Mouse (Mus musculus): Measurements from ENCODE around the gene Map3k9. TPM values are rescaled to one million over a fixed set of nuclear protein-coding genes. Genes with fewer than 3 reads are reported as not detected.

Gene Map3k9
- polyA plus RNA-seq, 1 experiment, result 6.7 TPM

GRCm38 (mm10) chr12:81789499-81789898 lies 8.5 kb upstream of the Map3k9 start:
- Histone ChIP-seq H3K4me1 (ENCODE audit: control insufficient read depth, insufficient read depth, low read length) (no peaks in the 10 kb centered on the region), H3K4me3 (replicated peaks; ENCODE audit: extremely low read depth, low read depth, low read length) (no peak overlapping the region)
- DNase-seq, result no peak
- WGBS, result 50% methylated on average over 2 of the region's 2 CpGs
- no peak for TF ChIP-seq CTCF (IDR thresholded peaks at IDR 0.05; ENCODE audit: insufficient read depth, low read length)
- no peak for TF ChIP-seq POLR2A (IDR thresholded peaks at IDR 0.05; ENCODE audit: borderline replicate concordance, extremely low read depth, low read depth, low read length)

- H3K4me3 ChIP-seq (replicated peaks; ENCODE audit: extremely low read depth, low read depth, low read length), result no peak overlapping the region
- TF ChIP-seq CTCF (IDR thresholded peaks at IDR 0.05; ENCODE audit: insufficient read depth, low read length), result peak; percentile 99
- no peak for TF ChIP-seq POLR2A (IDR thresholded peaks at IDR 0.05; ENCODE audit: borderline replicate concordance, extremely low read depth, low read depth, low read length)
- DNase-seq, result peak; percentile 93
- WGBS, result 0% methylated on average over 9 of the region's 9 CpGs
- no peaks in the 10 kb centered on the region for H3K4me1 ChIP-seq (ENCODE audit: control insufficient read depth, insufficient read depth, low read length)
Observed at GRCm38 (mm10) chr12:81788672-81789084, 7.7 kb upstream of the Map3k9 start.

- 56% methylated on average over 12 of the region's 12 CpGs for WGBS
- DNase-seq, result no peak
- 0 out of 2 replicates have a peak, but pooled peaks have one; percentile 10 for TF ChIP-seq CTCF (IDR thresholded peaks at IDR 0.05; ENCODE audit: insufficient read depth, low read length)
- no peak for TF ChIP-seq POLR2A (IDR thresholded peaks at IDR 0.05; ENCODE audit: borderline replicate concordance, extremely low read depth, low read depth, low read length)
- peaks cover 3% of the 10 kb centered on the region; the same call in 1 of the 2 replicates for H3K4me1 ChIP-seq (ENCODE audit: control insufficient read depth, insufficient read depth, low read length)
- H3K4me3 ChIP-seq (replicated peaks; ENCODE audit: extremely low read depth, low read depth, low read length), result no peak overlapping the region
Observed at GRCm38 (mm10) chr12:81787262-81787661, 6.3 kb upstream of the Map3k9 start.

GRCm38 (mm10) chr12:81783301-81783700 lies 2.3 kb upstream of the Map3k9 start:
- Histone ChIP-seq H3K4me1 (ENCODE audit: control insufficient read depth, insufficient read depth, low read length) (peaks cover 4% of the 10 kb centered on the region; the same call in 1 of the 2 replicates), H3K4me3 (replicated peaks; ENCODE audit: extremely low read depth, low read depth, low read length) (no peak overlapping the region)
- WGBS, result 56% methylated on average over 4 of the region's 4 CpGs
- peak; percentile 28 for DNase-seq
- TF ChIP-seq CTCF (IDR thresholded peaks at IDR 0.05; ENCODE audit: insufficient read depth, low read length) (no peak), POLR2A (IDR thresholded peaks at IDR 0.05; ENCODE audit: borderline replicate concordance, extremely low read depth, low read depth, low read length) (no peak)

GRCm38 (mm10) chr12:81782606-81783005 lies 1.6 kb upstream of the Map3k9 start:
- H3K4me1 ChIP-seq (ENCODE audit: control insufficient read depth, insufficient read depth, low read length), result peaks cover 4% of the 10 kb centered on the region; the same call in 1 of the 2 replicates
- WGBS, result 73% methylated on average over 6 of the region's 6 CpGs
- no peak for TF ChIP-seq POLR2A (IDR thresholded peaks at IDR 0.05; ENCODE audit: borderline replicate concordance, extremely low read depth, low read depth, low read length)
- TF ChIP-seq CTCF (IDR thresholded peaks at IDR 0.05; ENCODE audit: insufficient read depth, low read length), result no peak
- peak; percentile 12 for DNase-seq
- H3K4me3 ChIP-seq (replicated peaks; ENCODE audit: extremely low read depth, low read depth, low read length), result no peak overlapping the region

- Histone ChIP-seq H3K4me1 (ENCODE audit: control insufficient read depth, insufficient read depth, low read length) (peaks cover 4% of the 10 kb centered on the region; the same call in 1 of the 2 replicates), H3K4me3 (replicated peaks; ENCODE audit: extremely low read depth, low read depth, low read length) (peak overlapping the region; percentile 74)
- WGBS, result 1% methylated on average over 88 of the region's 91 CpGs
- DNase-seq, result peak; percentile 55
- TF ChIP-seq POLR2A (IDR thresholded peaks at IDR 0.05; ENCODE audit: borderline replicate concordance, extremely low read depth, low read depth, low read length) (peak; percentile 20; the same call in 1 of the 2 replicates), CTCF (IDR thresholded peaks at IDR 0.05; ENCODE audit: insufficient read depth, low read length) (no peak)
Observed at GRCm38 (mm10) chr12:81780271-81781093, 493 bp downstream of the Map3k9 start.

GRCm38 (mm10) chr12:81779831-81780230 lies 1.1 kb downstream of the Map3k9 start:
- TF ChIP-seq CTCF (IDR thresholded peaks at IDR 0.05; ENCODE audit: insufficient read depth, low read length), result no peak
- no peak for TF ChIP-seq POLR2A (IDR thresholded peaks at IDR 0.05; ENCODE audit: borderline replicate concordance, extremely low read depth, low read depth, low read length)
- H3K4me1 ChIP-seq (ENCODE audit: control insufficient read depth, insufficient read depth, low read length), result peaks cover 4% of the 10 kb centered on the region; the same call in 1 of the 2 replicates
- DNase-seq, result peak; percentile 37
- WGBS, result 12% methylated on average over 12 of the region's 12 CpGs
- H3K4me3 ChIP-seq (replicated peaks; ENCODE audit: extremely low read depth, low read depth, low read length), result peak overlapping the region; percentile 19

GRCm38 (mm10) chr12:81776191-81776590 lies 4.8 kb downstream of the Map3k9 start:
- Histone ChIP-seq H3K4me3 (replicated peaks; ENCODE audit: extremely low read depth, low read depth, low read length) (no peak overlapping the region), H3K4me1 (ENCODE audit: control insufficient read depth, insufficient read depth, low read length) (peaks cover 2% of the 10 kb centered on the region; the same call in 1 of the 2 replicates)
- TF ChIP-seq POLR2A (IDR thresholded peaks at IDR 0.05; ENCODE audit: borderline replicate concordance, extremely low read depth, low read depth, low read length) (no peak), CTCF (IDR thresholded peaks at IDR 0.05; ENCODE audit: insufficient read depth, low read length) (no peak)
- WGBS, result 33% methylated on average over 3 of the region's 3 CpGs
- DNase-seq, result no peak

GRCm38 (mm10) chr12:81775641-81776040 lies 5.3 kb downstream of the Map3k9 start:
- H3K4me3 ChIP-seq (replicated peaks; ENCODE audit: extremely low read depth, low read depth, low read length), result no peak overlapping the region
- H3K4me1 ChIP-seq (ENCODE audit: control insufficient read depth, insufficient read depth, low read length), result peaks cover 2% of the 10 kb centered on the region; the same call in 1 of the 2 replicates
- TF ChIP-seq POLR2A (IDR thresholded peaks at IDR 0.05; ENCODE audit: borderline replicate concordance, extremely low read depth, low read depth, low read length) (no peak), CTCF (IDR thresholded peaks at IDR 0.05; ENCODE audit: insufficient read depth, low read length) (no peak)
- 46% methylated on average over 2 of the region's 2 CpGs for WGBS
- DNase-seq, result no peak

All from lung, adult 2 months (tissue).